Mouse (Mus musculus) naive thymus-derived CD4-positive, alpha-beta T cell, adult 2 months (primary cell): ENCODE results near the gene Kdm4d.
"Not testable (repeated sequence)": the region's sequence is repeated elsewhere in the genome, so short reads cannot be mapped to it uniquely, and the experiment has no call there.

Experiments
- DNase-seq: peaks from one replicate; pipeline ENCODE4 v3.0.0-alpha.2; 2011; ENCODE audit warnings: low read depth

The Kdm4d gene

DNA sequence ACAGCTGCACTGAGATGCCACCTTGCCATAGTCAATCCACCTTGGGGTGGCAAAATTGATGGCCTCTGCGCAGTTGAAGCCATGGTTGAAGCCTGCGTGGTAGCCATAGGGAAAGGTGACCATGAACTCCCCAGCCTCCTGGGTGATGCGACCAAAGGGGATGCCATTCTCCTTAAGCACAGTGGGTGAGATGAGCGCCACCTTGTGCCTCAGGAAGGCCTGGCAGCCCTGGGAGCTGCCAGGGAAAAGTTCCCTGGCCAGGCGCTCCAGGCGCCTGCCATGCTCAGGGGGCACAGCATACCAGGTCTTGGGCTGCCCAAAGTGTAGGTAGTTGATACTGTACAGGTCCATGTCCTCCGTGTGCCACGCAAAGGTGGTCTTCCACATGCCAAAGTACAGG lies 49.2 kb downstream of the Kdm4d start:
- DNase-seq, result not testable (repeated sequence)

DNA sequence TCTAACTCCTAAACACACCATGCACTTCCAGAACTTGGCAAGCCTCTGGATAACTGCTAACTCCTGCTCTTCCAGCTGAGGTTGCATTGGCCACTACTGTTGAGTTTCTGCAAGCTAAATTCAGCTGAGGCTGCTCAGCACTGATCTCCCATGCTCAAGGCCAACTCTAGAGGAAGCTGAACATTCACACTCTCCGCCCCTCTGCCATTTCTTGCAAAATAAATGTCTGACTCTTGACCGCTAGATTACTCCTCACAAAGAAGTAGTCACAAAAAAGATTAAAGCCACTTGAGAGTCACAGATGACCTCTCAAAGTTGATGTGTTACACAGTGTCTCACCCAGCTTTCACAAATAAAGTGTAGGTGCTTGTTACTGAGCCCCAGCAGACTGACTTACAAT lies 53.2 kb downstream of the Kdm4d start:
- not testable (repeated sequence) for DNase-seq

DNA sequence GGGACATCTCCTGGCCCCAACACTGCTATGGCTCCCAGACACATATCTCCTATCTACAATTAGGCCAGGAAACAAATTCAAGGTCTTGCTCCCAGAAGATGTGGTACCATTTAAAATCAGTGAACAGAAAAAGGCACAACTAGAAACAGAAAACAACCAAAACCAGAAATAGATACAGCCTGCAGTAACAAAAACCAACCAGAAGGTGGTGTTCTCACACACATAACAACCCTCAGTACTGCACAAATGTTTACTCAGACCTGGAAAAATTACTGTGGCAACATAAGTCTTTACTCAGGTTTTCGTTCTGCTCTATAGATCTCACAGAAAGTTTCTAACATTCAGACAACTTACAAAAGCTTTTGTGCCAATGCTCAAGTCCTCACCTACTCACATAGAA lies 59.9 kb downstream of the Kdm4d start:
- no peak for DNase-seq

DNA sequence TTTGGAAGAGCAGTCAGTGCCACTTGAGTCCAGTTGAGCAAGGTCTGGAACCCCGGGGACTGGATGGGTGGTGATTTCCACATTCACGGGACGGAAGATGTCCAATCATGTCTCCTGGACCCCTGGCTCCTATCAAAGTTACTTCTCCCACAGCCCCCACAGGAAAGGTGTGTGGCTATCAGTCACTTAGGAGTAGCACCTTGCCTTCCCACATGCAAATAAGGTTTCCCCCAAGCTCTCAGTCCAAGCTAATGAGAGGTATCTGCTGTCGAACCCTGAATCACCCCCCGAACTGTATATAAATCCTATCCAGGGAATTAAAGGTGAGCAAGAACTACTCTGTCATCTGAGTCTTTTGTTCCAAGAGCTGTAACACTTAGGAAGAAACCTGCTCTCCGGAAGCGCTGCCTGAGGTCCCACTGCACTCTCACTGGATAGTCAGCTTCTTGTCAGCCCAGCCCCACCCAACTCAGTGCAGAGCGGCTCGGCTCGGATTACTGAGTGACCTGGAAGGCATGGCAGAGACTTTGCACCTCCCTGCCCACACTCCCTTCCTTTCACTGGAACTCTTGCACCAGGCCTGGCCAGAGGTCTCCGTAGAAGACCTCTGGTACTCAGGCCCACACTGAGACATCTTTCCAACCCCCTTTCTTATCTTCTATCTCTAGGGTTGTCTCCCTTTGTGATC lies 66.9 kb downstream of the Kdm4d start:
- DNase-seq, result no peak
